ENCODE assay signal across 28 mouse cellular contexts in genomic region chr9:59605967-59606366, GRCm38 (mm10). TPM values are rescaled to one million over a fixed set of nuclear protein-coding genes. Genes with fewer than 3 reads are reported as not detected.
A peak's percentile ranks its signal among the peaks of the same experiment; 100 is the strongest.
DNase-seq lines count a peak whose midpoint lies in the region; ATAC-seq and TF ChIP-seq lines count a peak whose summit lies in the region.
"Had no signal": no experiment of that assay in that cellular context is flagged by ENCODE, and none has a peak within 500 bp of the region (broad histone marks: within the 10 kb centered on the region; RNA-seq: fewer than 3 reads in every experiment).

No protein-coding gene starts in this region.

- DNase-seq in cerebellum, postnatal 14 days: peak; percentile 39 to 51
- DNase-seq in cerebellum, adult 11 months: no peak
- DNase-seq in layer of hippocampus, adult 2 months (ENCODE audit: low spot score in 2 of 2): no peak
- no peak for DNase-seq in layer of hippocampus, postnatal 10 days (ENCODE audit: low spot score in 2 of 2)
- peak; percentile 35 for DNase-seq in midbrain, embryonic 11.5 days (ENCODE audit: low spot score, missing footprints)
- no peak for DNase-seq in stomach, postnatal 0 days (ENCODE audit: low spot score)
- DNase-seq: adrenal gland, postnatal 25 days; cerebellum, adult 9-10 months; gastrocnemius, postnatal 14 days; heart, postnatal 36 days; kidney, adult 9 months; kidney, postnatal 25 days; lung, postnatal 10 days; right cerebral cortex, postnatal 4 days had no signal

- H3K27me3 ChIP-seq in midbrain, embryonic 11.5 days (ENCODE audit: control insufficient read depth, insufficient read depth, low read length): no peaks in the 10 kb centered on the region
- no peaks in the 10 kb centered on the region for H3K27me3 ChIP-seq in midbrain, embryonic 16.5 days (ENCODE audit: control insufficient read depth, insufficient read depth, low read depth, low read length)
- H3K27me3 ChIP-seq in stomach, postnatal 0 days (ENCODE audit: control insufficient read depth, insufficient read depth, low read length): no peaks in the 10 kb centered on the region
- H3K27me3 ChIP-seq: midbrain, embryonic 15.5 days had no signal

- H3K9ac ChIP-seq in midbrain, embryonic 11.5 days (ENCODE audit: low read length): no peak overlapping the region
- H3K9ac ChIP-seq in midbrain, embryonic 16.5 days (ENCODE audit: low read depth, low read length): no peak overlapping the region
- no peak overlapping the region for H3K9ac ChIP-seq in stomach, postnatal 0 days (ENCODE audit: low read length)
- H3K9ac ChIP-seq: forebrain, embryonic 13.5 days; heart, embryonic 15.5 days; hindbrain, embryonic 13.5 days; limb, embryonic 12.5 days; midbrain, embryonic 15.5 days; neural tube, embryonic 13.5 days had no signal

- no peaks in the 10 kb centered on the region for H3K36me3 ChIP-seq in midbrain, embryonic 11.5 days (ENCODE audit: control insufficient read depth, insufficient read depth, low read length)
- H3K36me3 ChIP-seq in midbrain, embryonic 16.5 days (ENCODE audit: control insufficient read depth, insufficient read depth, low read length): peaks cover 11% of the 10 kb centered on the region; the same call in 1 of the 2 replicates
- no peaks in the 10 kb centered on the region for H3K36me3 ChIP-seq in stomach, postnatal 0 days (ENCODE audit: control insufficient read depth, insufficient read depth, low read length)
- H3K36me3 ChIP-seq: heart, embryonic 10.5 days; heart, embryonic 15.5 days; limb, embryonic 12.5 days had no signal

- H3K4me3 ChIP-seq in layer of hippocampus, adult 2 months: no peak overlapping the region
- no peak overlapping the region for H3K4me3 ChIP-seq in midbrain, embryonic 11.5 days (ENCODE audit: low read depth, low read length)
- H3K4me3 ChIP-seq in midbrain, embryonic 16.5 days (ENCODE audit: low read depth, low read length): no peak overlapping the region
- no peak overlapping the region for H3K4me3 ChIP-seq in stomach, postnatal 0 days (ENCODE audit: low read depth, low read length)
- H3K4me3 ChIP-seq: forebrain, embryonic 13.5 days; heart, embryonic 10.5 days; heart, embryonic 15.5 days; hindbrain, embryonic 13.5 days; limb, embryonic 12.5 days; midbrain, embryonic 15.5 days; myocyte; neural tube, embryonic 13.5 days had no signal

- no peaks in the 10 kb centered on the region for H3K4me1 ChIP-seq in midbrain, embryonic 11.5 days (ENCODE audit: control insufficient read depth, insufficient read depth, low read length)
- no peaks in the 10 kb centered on the region for H3K4me1 ChIP-seq in midbrain, embryonic 16.5 days (ENCODE audit: control insufficient read depth, insufficient read depth, low read length)
- no peaks in the 10 kb centered on the region for H3K4me1 ChIP-seq in stomach, postnatal 0 days (replicated peaks; ENCODE audit: control insufficient read depth, insufficient read depth)
- H3K4me1 ChIP-seq: forebrain, embryonic 13.5 days; heart, embryonic 15.5 days; hindbrain, embryonic 13.5 days; limb, embryonic 12.5 days; midbrain, embryonic 15.5 days; neural tube, embryonic 13.5 days had no signal

- TF ChIP-seq EP300 in stomach, postnatal 0 days (optimal IDR thresholded peaks at IDR 0.05): no peak

- WGBS in midbrain, embryonic 11.5 days: 57% methylated on average over 6 of the region's 6 CpGs
- WGBS in midbrain, embryonic 16.5 days: 63% methylated on average over 6 of the region's 6 CpGs
- 63% methylated on average over 6 of the region's 6 CpGs for WGBS in stomach, postnatal 0 days

- TF ChIP-seq CTCF in layer of hippocampus, adult 2 months (conservative IDR thresholded peaks at IDR 0.05): peak; percentile 54
- peak; percentile 23; the same call in 1 of the 2 replicates for TF ChIP-seq CTCF in stomach, postnatal 0 days (IDR thresholded peaks at IDR 0.05; ENCODE audit: low read depth)

- no peak overlapping the region for H3K4me2 ChIP-seq in midbrain, embryonic 11.5 days
- no peak overlapping the region for H3K4me2 ChIP-seq in midbrain, embryonic 16.5 days (ENCODE audit: low read length)
- no peak overlapping the region for H3K4me2 ChIP-seq in stomach, postnatal 0 days (replicated peaks; ENCODE audit: low read depth)
- H3K4me2 ChIP-seq: forebrain, embryonic 13.5 days; heart, embryonic 15.5 days; hindbrain, embryonic 13.5 days; limb, embryonic 12.5 days; midbrain, embryonic 15.5 days; neural tube, embryonic 13.5 days had no signal

- no peak overlapping the region for H3K27ac ChIP-seq in layer of hippocampus, adult 2 months
- no peak overlapping the region for H3K27ac ChIP-seq in midbrain, embryonic 11.5 days (ENCODE audit: low read depth, low read length)
- H3K27ac ChIP-seq in midbrain, embryonic 16.5 days (ENCODE audit: low read length): no peak overlapping the region
- no peak overlapping the region for H3K27ac ChIP-seq in stomach, postnatal 0 days (replicated peaks)
- H3K27ac ChIP-seq: forebrain, embryonic 13.5 days; heart, embryonic 10.5 days; heart, embryonic 15.5 days; hindbrain, embryonic 13.5 days; limb, embryonic 12.5 days; macrophage; midbrain, embryonic 15.5 days; neural tube, embryonic 13.5 days had no signal

- no peaks in the 10 kb centered on the region for H3K9me3 ChIP-seq in midbrain, embryonic 11.5 days (ENCODE audit: control insufficient read depth, low read length)
- no peaks in the 10 kb centered on the region for H3K9me3 ChIP-seq in midbrain, embryonic 16.5 days (replicated peaks; ENCODE audit: control insufficient read depth, low read length, poor library complexity, severe bottlenecking)
- H3K9me3 ChIP-seq in stomach, postnatal 0 days (ENCODE audit: control insufficient read depth, low read length): no peaks in the 10 kb centered on the region
- H3K9me3 ChIP-seq: forebrain, embryonic 13.5 days; heart, embryonic 10.5 days; heart, embryonic 15.5 days; hindbrain, embryonic 13.5 days; limb, embryonic 12.5 days; midbrain, embryonic 15.5 days; neural tube, embryonic 13.5 days had no signal

- ATAC-seq in midbrain, embryonic 11.5 days (ENCODE audit: low FRiP score): no peak
- no peak for ATAC-seq in midbrain, embryonic 16.5 days
- no peak for ATAC-seq in stomach, postnatal 0 days (ENCODE audit: low FRiP score, low TSS enrichment)
- ATAC-seq: forebrain, embryonic 13.5 days; intestine, postnatal 0 days; midbrain, embryonic 15.5 days had no signal

RNA-seq across cellular contexts. Expression of gene Parp6, which starts 11.1 kb away (rescaled TPM):
- total RNA-seq in layer of hippocampus, adult 2 months (2021): 100 to 1,000 TPM; 129 to 132 TPM
- total RNA-seq in layer of hippocampus, postnatal 10 days (2021): 100 to 1,000 TPM; 177 to 180 TPM
- 90.8 and 91.7 TPM in 2 replicates for polyA plus RNA-seq in midbrain, embryonic 11.5 days (2014; fragmentation: Nextera tagmentation; extraction: Ambion mirVana)
- polyA plus RNA-seq in midbrain, embryonic 16.5 days (2015; fragmentation: Nextera tagmentation; extraction: Ambion mirVana): 214 and 222 TPM in 2 replicates
- polyA plus RNA-seq in stomach, postnatal 0 days (2015; fragmentation: Nextera tagmentation; extraction: Ambion mirVana): 13.3 and 14.9 TPM in 2 replicates

RNA-seq across cellular contexts. Expression of gene Celf6, which starts 28.2 kb away (rescaled TPM):
- total RNA-seq in layer of hippocampus, adult 2 months (2021): 10 to 100 TPM; 25.2 to 30.4 TPM
- 10 to 100 TPM; 36.2 to 36.4 TPM for total RNA-seq in layer of hippocampus, postnatal 10 days (2021)
- 8.5 and 8.7 TPM in 2 replicates for polyA plus RNA-seq in midbrain, embryonic 11.5 days (2014; fragmentation: Nextera tagmentation; extraction: Ambion mirVana)
- polyA plus RNA-seq in midbrain, embryonic 16.5 days (2015; fragmentation: Nextera tagmentation; extraction: Ambion mirVana): 64.7 and 65.0 TPM in 2 replicates
- polyA plus RNA-seq in stomach, postnatal 0 days (2015; fragmentation: Nextera tagmentation; extraction: Ambion mirVana): 4.5 and 4.8 TPM in 2 replicates
- total RNA-seq: gastrocnemius, postnatal 14 days; granulocyte monocyte progenitor cell, adult 5-6 weeks; heart, postnatal 36 days; liver, adult 2 months; megakaryocyte-erythroid progenitor cell, adult 5-6 weeks had no signal
- polyA plus RNA-seq: heart, embryonic 10.5 days; liver, adult 2 months; macrophage; myocyte had no signal

RNA-seq across cellular contexts. Expression of gene Pkm, which starts 50.2 kb away (rescaled TPM):
- total RNA-seq in layer of hippocampus, adult 2 months (2021): 1,000 to 10,000 TPM; 1,301 to 1,421 TPM
- total RNA-seq in layer of hippocampus, postnatal 10 days (2021): 100 to 1,000 TPM; 761 to 808 TPM
- polyA plus RNA-seq in midbrain, embryonic 11.5 days (2014; fragmentation: Nextera tagmentation; extraction: Ambion mirVana): 1,888 and 2,059 TPM in 2 replicates
- 962 and 996 TPM in 2 replicates for polyA plus RNA-seq in midbrain, embryonic 16.5 days (2015; fragmentation: Nextera tagmentation; extraction: Ambion mirVana)
- 472 and 500 TPM in 2 replicates for polyA plus RNA-seq in stomach, postnatal 0 days (2015; fragmentation: Nextera tagmentation; extraction: Ambion mirVana)

Comparison
In these comparisons a context has a peak if more than half of its experiments do, and no peak if none do; other contexts are left out.
1. DNase-seq: peak in cerebellum, postnatal 14 days (2 of 2) and midbrain, embryonic 11.5 days (single experiment); none in cerebellum, adult 11 months (single experiment), layer of hippocampus, adult 2 months (0 of 2), layer of hippocampus, postnatal 10 days (0 of 2) and stomach, postnatal 0 days (single experiment).